ENCODE assay signal across 9 mouse cellular contexts in the genomic region with DNA sequence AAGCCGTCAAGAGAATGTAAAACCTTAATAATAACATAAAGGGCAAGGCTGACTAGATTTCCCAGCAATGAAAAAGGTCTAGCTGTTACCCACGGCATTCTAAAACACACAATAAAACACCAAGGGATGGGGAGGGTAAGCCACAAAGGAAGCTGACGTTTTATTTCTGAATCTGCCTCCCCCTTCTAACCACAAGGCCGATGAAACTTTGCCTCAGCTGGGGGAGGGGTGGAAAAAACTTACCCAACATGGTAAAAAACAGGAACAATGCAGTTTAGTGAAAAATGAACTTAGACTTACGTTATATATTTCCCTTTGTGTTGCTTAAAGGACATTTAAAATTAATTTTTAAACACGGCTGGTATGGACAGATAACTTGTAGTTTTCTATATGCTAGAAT. TPM values are rescaled to one million over a fixed set of nuclear protein-coding genes. Genes with fewer than 3 reads are reported as not detected.
A peak's percentile ranks its signal among the peaks of the same experiment; 100 is the strongest.
DNase-seq lines count a peak whose midpoint lies in the region; ATAC-seq lines count a peak whose summit lies in the region.
"Had no signal": no experiment of that assay in that cellular context is flagged by ENCODE, and none has a peak within 500 bp of the region (broad histone marks: within the 10 kb centered on the region; RNA-seq: fewer than 3 reads in every experiment).

No protein-coding gene starts in this region.

- DNase-seq in layer of hippocampus, adult 9-11 months = peak; percentile 14
- DNase-seq in layer of hippocampus, postnatal 25 days (ENCODE audit: extremely low spot score in 1 of 2, low spot score in 1 of 2) = no peak
- peak; percentile 4 for DNase-seq in forelimb bud, embryonic 11.5 days (ENCODE audit: low read depth, low spot score)
- DNase-seq in thymus, postnatal 36 days = peak; percentile 75 to 80
- DNase-seq in gastrocnemius, postnatal 4 days (ENCODE audit: low spot score in 2 of 2) = no peak
- no peak for DNase-seq in left cerebral cortex, postnatal 4 days
- DNase-seq: kidney, adult 18-20 months had no signal

- WGBS in macrophage (ENCODE audit: missing documents) = 0% methylated on average over 6 of the region's 6 CpGs

- ATAC-seq in cerebellum, adult (ENCODE audit: insufficient number of reproducible peaks, low FRiP score, low TSS enrichment) = no peak

- no peak overlapping the region for H3K4me3 ChIP-seq in macrophage (ENCODE audit: inconsistent target)

- peak overlapping the region; percentile 82 for H3K27ac ChIP-seq in macrophage

- intact Hi-C loops in left cerebral cortex, postnatal 4 days (cut with DNase I) = no loop called here

- H3K79me2 ChIP-seq in macrophage (ENCODE audit: inconsistent target) = peaks cover 96% of the 10 kb centered on the region

- H3K36me3 ChIP-seq in macrophage (ENCODE audit: inconsistent target) = peaks cover 19% of the 10 kb centered on the region

RNA-seq across cellular contexts. Expression of gene Stk17b, which starts 11.0 kb away (rescaled TPM):
- total RNA-seq in layer of hippocampus, postnatal 25 days (2021) = 1 to 10 TPM; 4.9 to 5.0 TPM
- total RNA-seq in macrophage (2018; cell fraction: chromatin; rRNA removed) = 100 to 1,000 TPM in 3 of 26 experiments, 10 to 100 TPM in 23; 17.8 to 199 (median 53.6) TPM
- total RNA-seq in macrophage (2018; cell fraction: cytosol; rRNA removed) = 10 to 100 TPM; 35.9 to 96.2 (median 56.5) TPM
- total RNA-seq in macrophage (2018; cell fraction: nucleus; rRNA removed) = 100 to 1,000 TPM in 5 of 26 experiments, 10 to 100 TPM in 21; 20.2 to 163 (median 49.6) TPM
- 43.6 to 76.9 TPM (median 51.4 TPM) in 3 replicates for polyA plus RNA-seq in macrophage (2018)
- 10 to 100 TPM; 16.8 to 18.5 TPM for total RNA-seq in gastrocnemius, postnatal 4 days (2021)
- total RNA-seq in left cerebral cortex, postnatal 4 days (2021) = 1 to 10 TPM; 5.4 to 7.0 TPM

Comparison
In these comparisons a context has a peak if more than half of its experiments do, and no peak if none do; other contexts are left out.
1. DNase-seq: peak in layer of hippocampus, adult 9-11 months (single experiment), forelimb bud, embryonic 11.5 days (single experiment) and thymus, postnatal 36 days (2 of 2); none in layer of hippocampus, postnatal 25 days (0 of 2), gastrocnemius, postnatal 4 days (0 of 2) and left cerebral cortex, postnatal 4 days (single experiment).